Mouse (Mus musculus) urinary bladder, postnatal 14 days (tissue): ENCODE measurements around the gene Olfr1513.
"Not testable (repeated sequence)": the region's sequence is repeated elsewhere in the genome, so short reads cannot be mapped to it uniquely, and the experiment has no call there.

Source experiments
- DNase-seq: peaks from one replicate; pipeline ENCODE4 v3.0.0; 2021; ENCODE audit warnings: low spot score

The Olfr1513 gene

DNA sequence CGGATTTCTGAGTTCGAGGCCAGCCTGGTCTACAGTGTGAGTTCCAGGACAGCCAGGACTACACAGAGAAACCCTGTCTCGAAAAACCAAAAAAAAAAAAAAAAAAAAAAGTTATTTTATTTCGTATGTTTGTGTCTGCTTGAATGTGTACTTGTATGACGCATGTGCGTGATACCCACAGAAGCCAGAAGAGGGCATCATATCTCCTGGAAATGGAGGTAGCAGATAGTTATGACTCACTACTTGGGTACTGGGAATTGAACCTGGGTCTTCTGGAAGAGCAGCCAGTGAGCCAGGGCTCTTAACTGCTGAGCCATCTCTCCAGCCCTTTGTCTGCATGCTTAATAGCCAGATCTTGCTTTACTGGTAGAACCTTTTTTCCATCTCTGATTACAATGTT, 45.9 kb downstream of the Olfr1513 start:
- not testable (repeated sequence) for DNase-seq

DNA sequence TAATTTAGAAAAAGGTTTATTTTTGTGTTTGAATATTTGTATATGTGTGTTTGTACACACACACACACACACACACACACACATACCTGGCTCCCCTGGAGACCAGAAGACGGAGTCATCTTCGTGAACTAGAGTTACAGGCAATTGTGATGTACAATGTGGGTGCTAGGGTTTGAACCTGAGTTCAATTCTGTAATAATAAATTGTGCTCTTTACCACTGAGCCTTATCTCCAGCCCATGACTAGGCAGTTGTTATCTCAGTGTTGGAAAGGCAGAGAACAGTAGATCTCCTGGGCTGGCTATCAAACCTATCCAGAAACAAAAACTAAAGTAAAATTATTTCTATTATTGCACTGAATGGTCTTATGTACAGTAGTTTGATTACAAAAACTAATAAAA, 50.1 kb downstream of the Olfr1513 start:
- no peak for DNase-seq

DNA sequence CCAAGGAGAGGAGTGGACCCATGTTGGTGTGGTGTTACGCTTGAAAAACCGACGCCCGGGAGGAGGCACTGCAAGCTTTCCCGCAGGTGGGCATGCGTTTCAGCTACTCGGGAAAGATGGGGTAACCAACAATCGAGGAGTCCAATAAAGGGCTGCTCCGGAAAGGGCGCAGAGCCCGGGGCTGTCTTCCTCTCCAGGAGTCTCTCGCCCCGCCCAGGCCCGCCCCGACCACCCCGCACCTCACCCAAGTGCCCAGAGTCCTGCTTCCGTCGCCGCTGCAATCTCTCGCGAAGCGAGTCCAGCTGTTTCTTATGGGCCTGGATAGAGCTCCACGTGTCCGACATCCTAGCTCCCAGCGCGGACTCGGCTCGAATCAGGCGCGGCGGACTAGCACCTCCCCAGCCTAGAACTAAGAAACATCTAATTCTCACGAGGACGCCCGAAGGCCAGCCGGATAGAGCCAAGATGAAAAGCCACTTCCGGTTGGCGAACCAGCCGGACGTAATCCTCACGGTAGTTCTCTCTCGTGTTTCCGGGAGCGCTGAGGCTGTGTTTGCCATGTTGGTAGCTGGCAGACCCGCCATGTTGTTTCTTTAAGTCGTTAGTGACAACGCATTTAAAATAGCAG, 51.5 kb downstream of the Olfr1513 start, which contains the start of gene Mettl3:
Gene Mettl3, minus strand, starts transcription at position 485 of the 628 bp plus-strand sequence.
- peak; percentile 92 for DNase-seq

- DNase-seq, result not testable (repeated sequence)
These were observed 52.7 kb downstream of the Olfr1513 start for GRCm38 (mm10) chr14:52303517-52303916.
